ENCODE assay signal across 8 mouse cellular contexts in the genomic region with DNA sequence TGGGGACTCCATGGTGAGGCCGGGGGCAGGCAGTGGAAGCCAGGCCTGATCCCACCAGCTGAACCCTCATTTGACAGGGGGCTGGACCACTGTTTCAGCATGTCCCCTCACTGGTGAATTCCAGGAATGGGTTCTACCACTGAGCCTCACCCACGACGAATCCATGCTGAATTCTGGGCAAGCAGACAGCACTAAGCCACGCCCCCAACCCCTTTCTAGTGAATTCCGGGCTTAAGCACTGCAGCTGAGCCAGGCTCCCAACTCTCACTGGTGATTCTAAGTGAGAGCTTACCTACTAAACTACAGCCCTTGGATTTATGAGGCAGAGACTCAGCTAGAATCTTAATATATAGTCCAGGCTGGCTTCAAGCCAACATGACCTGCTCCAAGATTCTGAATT. TPM values are rescaled to one million over a fixed set of nuclear protein-coding genes. Genes with fewer than 3 reads are reported as not detected.
DNase-seq lines count a peak whose midpoint lies in the region; ATAC-seq and TF ChIP-seq lines count a peak whose summit lies in the region.
"Had no signal": no experiment of that assay in that cellular context is flagged by ENCODE, and none has a peak within 500 bp of the region (broad histone marks: within the 10 kb centered on the region; RNA-seq: fewer than 3 reads in every experiment).

No protein-coding gene starts in this region.

- no peak overlapping the region for H3K4me2 ChIP-seq in intestine, embryonic 15.5 days (replicated peaks)
- no peak overlapping the region for H3K4me2 ChIP-seq in intestine, embryonic 16.5 days (ENCODE audit: low read depth, low read length)
- H3K4me2 ChIP-seq in neural tube, embryonic 11.5 days (ENCODE audit: low read depth) = no peak overlapping the region
- H3K4me2 ChIP-seq in neural tube, embryonic 13.5 days = no peak overlapping the region

- H3K36me3 ChIP-seq in intestine, embryonic 15.5 days = no peaks in the 10 kb centered on the region
- no peaks in the 10 kb centered on the region for H3K36me3 ChIP-seq in intestine, embryonic 16.5 days (ENCODE audit: control insufficient read depth, insufficient read depth, low read length)
- H3K36me3 ChIP-seq in neural tube, embryonic 11.5 days (ENCODE audit: control insufficient read depth, insufficient read depth, low read length) = no peaks in the 10 kb centered on the region
- H3K36me3 ChIP-seq in neural tube, embryonic 13.5 days = no peaks in the 10 kb centered on the region

- peak; percentile 34; the same call in 1 of the 2 replicates for ATAC-seq in intestine, embryonic 15.5 days
- no peak for ATAC-seq in intestine, embryonic 16.5 days
- no peak for ATAC-seq in neural tube, embryonic 11.5 days (ENCODE audit: insufficient read depth, low FRiP score, low TSS enrichment)
- peak; percentile 32; the same call in 1 of the 2 replicates for ATAC-seq in neural tube, embryonic 13.5 days (ENCODE audit: low read depth)
- ATAC-seq in activated CD4-positive, CD25-positive, alpha-beta regulatory T cell, adult 4 months = no peak

- H3K4me1 ChIP-seq in intestine, embryonic 15.5 days (replicated peaks) = peaks cover 17% of the 10 kb centered on the region
- peaks cover 14% of the 10 kb centered on the region for H3K4me1 ChIP-seq in intestine, embryonic 16.5 days (ENCODE audit: control insufficient read depth, insufficient read depth, low read length)
- H3K4me1 ChIP-seq in neural tube, embryonic 11.5 days (ENCODE audit: control insufficient read depth, insufficient read depth, low read length) = 0 out of 2 replicates have a peak, but pooled peaks cover 2% of the 10 kb centered on the region
- H3K4me1 ChIP-seq in neural tube, embryonic 13.5 days (replicated peaks) = no peaks in the 10 kb centered on the region; the same call in 1 of the 2 replicates

- no peak overlapping the region for H3K9ac ChIP-seq in intestine, embryonic 15.5 days
- H3K9ac ChIP-seq in intestine, embryonic 16.5 days (ENCODE audit: low read depth, low read length) = no peak overlapping the region
- H3K9ac ChIP-seq in neural tube, embryonic 11.5 days (ENCODE audit: low read length) = 0 out of 2 replicates have a peak overlapping the region, but pooled peaks have one; percentile 26
- H3K9ac ChIP-seq in neural tube, embryonic 13.5 days = no peak overlapping the region

- DNase-seq in neural tube, embryonic 11.5 days (ENCODE audit: low spot score) = no peak
- no peak for DNase-seq in neural tube, embryonic 10.5 days (ENCODE audit: extremely low spot score, low spot score)
- DNase-seq in brain, embryonic 14.5 days (ENCODE audit: low read depth) = peak; percentile 56
- DNase-seq: cerebellum, postnatal 36 days had no signal

- no peak for TF ChIP-seq CTCF in brain, embryonic 14.5 days (IDR thresholded peaks at IDR 0.05; ENCODE audit: borderline replicate concordance, extremely low read depth, insufficient read depth, insufficient read length)

- TF ChIP-seq POLR2A in brain, embryonic 14.5 days (IDR thresholded peaks at IDR 0.05; ENCODE audit: borderline replicate concordance, extremely low read depth, insufficient read depth, insufficient read length, poor library complexity, severe bottlenecking) = no peak

- 34% methylated on average over 5 of the region's 5 CpGs for WGBS in intestine, embryonic 15.5 days
- 36% methylated on average over 5 of the region's 5 CpGs for WGBS in intestine, embryonic 16.5 days
- WGBS in neural tube, embryonic 11.5 days = 49% methylated on average over 5 of the region's 5 CpGs
- WGBS in neural tube, embryonic 13.5 days = 45% methylated on average over 5 of the region's 5 CpGs

- 0 out of 2 replicates have a peak overlapping the region, but pooled peaks have one; percentile 36 for H3K27ac ChIP-seq in intestine, embryonic 15.5 days
- no peak overlapping the region for H3K27ac ChIP-seq in intestine, embryonic 16.5 days (ENCODE audit: low read length)
- H3K27ac ChIP-seq in neural tube, embryonic 11.5 days (ENCODE audit: low read depth, low read length) = no peak overlapping the region
- H3K27ac ChIP-seq in neural tube, embryonic 13.5 days (replicated peaks) = no peak overlapping the region

- no peaks in the 10 kb centered on the region for H3K27me3 ChIP-seq in intestine, embryonic 15.5 days (replicated peaks)
- H3K27me3 ChIP-seq in intestine, embryonic 16.5 days (replicated peaks; ENCODE audit: control insufficient read depth, insufficient read depth, low read length) = no peaks in the 10 kb centered on the region
- H3K27me3 ChIP-seq in neural tube, embryonic 11.5 days (ENCODE audit: control insufficient read depth, insufficient read depth, low read length) = no peaks in the 10 kb centered on the region
- H3K27me3 ChIP-seq in neural tube, embryonic 13.5 days = no peaks in the 10 kb centered on the region

- no peak overlapping the region for H3K4me3 ChIP-seq in intestine, embryonic 15.5 days (replicated peaks)
- H3K4me3 ChIP-seq in intestine, embryonic 16.5 days (ENCODE audit: low read length) = no peak overlapping the region
- no peak overlapping the region for H3K4me3 ChIP-seq in neural tube, embryonic 11.5 days (ENCODE audit: low read depth, low read length)
- no peak overlapping the region for H3K4me3 ChIP-seq in neural tube, embryonic 13.5 days

- H3K9me3 ChIP-seq in intestine, embryonic 15.5 days = no peaks in the 10 kb centered on the region
- no peaks in the 10 kb centered on the region for H3K9me3 ChIP-seq in intestine, embryonic 16.5 days (ENCODE audit: control insufficient read depth, low read length)
- no peaks in the 10 kb centered on the region for H3K9me3 ChIP-seq in neural tube, embryonic 11.5 days (ENCODE audit: control insufficient read depth, low read length)
- no peaks in the 10 kb centered on the region for H3K9me3 ChIP-seq in neural tube, embryonic 13.5 days

RNA-seq across cellular contexts. Expression of a gene that starts 8.7 kb away (rescaled TPM):
- 70.8 and 77.4 TPM in 2 replicates for polyA plus RNA-seq in intestine, embryonic 15.5 days (2015; fragmentation: Nextera tagmentation; extraction: Ambion mirVana)
- 71.2 and 73.7 TPM in 2 replicates for polyA plus RNA-seq in intestine, embryonic 16.5 days (2015; fragmentation: Nextera tagmentation; extraction: Ambion mirVana)
- 6.0 and 7.7 TPM in 2 replicates for polyA plus RNA-seq in neural tube, embryonic 11.5 days (2014; fragmentation: Nextera tagmentation; extraction: Ambion mirVana)
- 1.9 TPM in 2 replicates for polyA plus RNA-seq in brain, embryonic 14.5 days (2012; rRNA removed)
- polyA plus RNA-seq in neural tube, embryonic 13.5 days (2015; fragmentation: Nextera tagmentation; extraction: Ambion mirVana) = 2.2 and 2.5 TPM in 2 replicates
- polyA plus RNA-seq in activated CD4-positive, CD25-positive, alpha-beta regulatory T cell, adult 4 months (2017; shearing (Covaris generic)) = not detected

RNA-seq across cellular contexts. Expression of a gene that starts 8.7 kb away (rescaled TPM):
- 1.5 TPM in 2 replicates for polyA plus RNA-seq in intestine, embryonic 15.5 days (2015; fragmentation: Nextera tagmentation; extraction: Ambion mirVana)
- polyA plus RNA-seq in intestine, embryonic 16.5 days (2015; fragmentation: Nextera tagmentation; extraction: Ambion mirVana) = 0.83 and 1.4 TPM in 2 replicates
- polyA plus RNA-seq in neural tube, embryonic 11.5 days (2014; fragmentation: Nextera tagmentation; extraction: Ambion mirVana) = 4.6 and 4.9 TPM in 2 replicates
- 0.74 and 0.79 TPM in 2 replicates for polyA plus RNA-seq in brain, embryonic 14.5 days (2012; rRNA removed)
- 2.0 and 2.6 TPM in 2 replicates for polyA plus RNA-seq in neural tube, embryonic 13.5 days (2015; fragmentation: Nextera tagmentation; extraction: Ambion mirVana)
- polyA plus RNA-seq in activated CD4-positive, CD25-positive, alpha-beta regulatory T cell, adult 4 months (2017; shearing (Covaris generic)) = under 1 TPM in 1 of 2 experiments, not detected in 1; 0.19 TPM

RNA-seq across cellular contexts. Expression of a gene that starts 10.8 kb away (rescaled TPM):
- polyA plus RNA-seq in intestine, embryonic 15.5 days (2015; fragmentation: Nextera tagmentation; extraction: Ambion mirVana) = 64.5 and 80.1 TPM in 2 replicates
- polyA plus RNA-seq in intestine, embryonic 16.5 days (2015; fragmentation: Nextera tagmentation; extraction: Ambion mirVana) = 62.6 and 71.9 TPM in 2 replicates
- 17.0 and 21.8 TPM in 2 replicates for polyA plus RNA-seq in neural tube, embryonic 11.5 days (2014; fragmentation: Nextera tagmentation; extraction: Ambion mirVana)
- polyA plus RNA-seq in brain, embryonic 14.5 days (2012; rRNA removed) = 8.5 and 12.6 TPM in 2 replicates
- polyA plus RNA-seq in neural tube, embryonic 13.5 days (2015; fragmentation: Nextera tagmentation; extraction: Ambion mirVana) = 28.2 and 33.9 TPM in 2 replicates
- not detected for polyA plus RNA-seq in activated CD4-positive, CD25-positive, alpha-beta regulatory T cell, adult 4 months (2017; shearing (Covaris generic))

RNA-seq across cellular contexts. Expression of a gene that starts 16.6 kb away (rescaled TPM):
- 20.3 and 20.7 TPM in 2 replicates for polyA plus RNA-seq in intestine, embryonic 15.5 days (2015; fragmentation: Nextera tagmentation; extraction: Ambion mirVana)
- 20.1 and 22.0 TPM in 2 replicates for polyA plus RNA-seq in intestine, embryonic 16.5 days (2015; fragmentation: Nextera tagmentation; extraction: Ambion mirVana)
- 30.5 and 36.5 TPM in 2 replicates for polyA plus RNA-seq in neural tube, embryonic 11.5 days (2014; fragmentation: Nextera tagmentation; extraction: Ambion mirVana)
- 51.6 and 74.4 TPM in 2 replicates for polyA plus RNA-seq in brain, embryonic 14.5 days (2012; rRNA removed)
- 181 and 239 TPM in 2 replicates for polyA plus RNA-seq in neural tube, embryonic 13.5 days (2015; fragmentation: Nextera tagmentation; extraction: Ambion mirVana)
- polyA plus RNA-seq in activated CD4-positive, CD25-positive, alpha-beta regulatory T cell, adult 4 months (2017; shearing (Covaris generic)) = not detected

RNA-seq across cellular contexts. Expression of a gene that starts 25.6 kb away (rescaled TPM):
- polyA plus RNA-seq in intestine, embryonic 15.5 days (2015; fragmentation: Nextera tagmentation; extraction: Ambion mirVana) = 21.7 and 29.8 TPM in 2 replicates
- polyA plus RNA-seq in intestine, embryonic 16.5 days (2015; fragmentation: Nextera tagmentation; extraction: Ambion mirVana) = 22.5 and 26.9 TPM in 2 replicates
- 16.2 and 17.3 TPM in 2 replicates for polyA plus RNA-seq in neural tube, embryonic 11.5 days (2014; fragmentation: Nextera tagmentation; extraction: Ambion mirVana)
- 10.3 and 12.5 TPM in 2 replicates for polyA plus RNA-seq in brain, embryonic 14.5 days (2012; rRNA removed)
- 15.9 and 19.6 TPM in 2 replicates for polyA plus RNA-seq in neural tube, embryonic 13.5 days (2015; fragmentation: Nextera tagmentation; extraction: Ambion mirVana)
- 1,000 to 10,000 TPM; 2,132 to 2,220 TPM for polyA plus RNA-seq in activated CD4-positive, CD25-positive, alpha-beta regulatory T cell, adult 4 months (2017; shearing (Covaris generic))

Comparison
In these comparisons a context has a peak if more than half of its experiments do, and no peak if none do; other contexts are left out.
1. ATAC-seq: peak in intestine, embryonic 15.5 days (single experiment) and neural tube, embryonic 13.5 days (single experiment); none in intestine, embryonic 16.5 days (single experiment), neural tube, embryonic 11.5 days (single experiment) and activated CD4-positive, CD25-positive, alpha-beta regulatory T cell, adult 4 months (single experiment).